Mouse (Mus musculus) lung, embryonic 14.5 days (tissue): ENCODE measurements around the gene Clcn2. TPM values are rescaled to one million over a fixed set of nuclear protein-coding genes. Genes with fewer than 3 reads are reported as not detected.
"Not testable (repeated sequence)": the region's sequence is repeated elsewhere in the genome, so short reads cannot be mapped to it uniquely, and the experiment has no call there.

ENCODE experiments used
- ATAC-seq: fragments of 200-750 bp; cut with Nextera tagmentation; 2 replicates; pipeline ENCODE4 v1.8.0; 2017; ENCODE audit warnings: mild to moderate bottlenecking, moderate TSS enrichment, moderate library complexity; ENCODE audit not compliant: insufficient read depth
- DNase-seq: peaks from one replicate; pipeline ENCODE4 v3.0.0-alpha.2; 2015
- H3K27ac ChIP-seq: fragments of 300-500 bp; sonication (generic); 2 replicates; pipeline ENCODE4 v1.5.1; 2014; ENCODE audit warnings: low read depth, mild to moderate bottlenecking, moderate library complexity
- H3K27me3 ChIP-seq: fragments of 300-500 bp; sonication (generic); 2 replicates; pipeline ENCODE4 v1.6.1; 2014; ENCODE audit warnings: low read length, control low read depth; ENCODE audit not compliant: insufficient read depth
- H3K36me3 ChIP-seq: fragments of 300-500 bp; sonication (generic); 2 replicates; pipeline ENCODE4 v1.6.1; 2014; ENCODE audit warnings: control low read depth; ENCODE audit not compliant: insufficient read depth
- H3K4me1 ChIP-seq: fragments of 300-500 bp; sonication (generic); 2 replicates; pipeline ENCODE4 v1.6.1; 2014; ENCODE audit warnings: antibody characterized with exemption, control low read depth; ENCODE audit not compliant: insufficient read depth
- H3K4me2 ChIP-seq: fragments of 300-500 bp; sonication (generic); 2 replicates; pipeline ENCODE4 v1.6.1; 2014; ENCODE audit warnings: mild to moderate bottlenecking
- H3K4me3 ChIP-seq: fragments of 300-500 bp; sonication (generic); 2 replicates; pipeline ENCODE4 v1.5.1; 2014; ENCODE audit warnings: low read depth, low read length
- H3K9ac ChIP-seq: fragments of 300-500 bp; sonication (generic); 2 replicates; pipeline ENCODE4 v1.6.1; 2014
- H3K9me3 ChIP-seq: fragments of 300-500 bp; sonication (generic); 2 replicates; pipeline ENCODE4 v1.6.1; 2016; ENCODE audit warnings: low read depth, low read length, control low read depth
- CTCF ChIP-seq: IDR thresholded peaks from 2 replicates; pipeline ENCODE4 v1.5.1; 2016; ENCODE audit warnings: antibody characterized with exemption, low read depth
- WGBS: fragments of 180-500 bp; shearing (Covaris S2); extraction: QIAGEN DNeasy Blood & Tissue Kit; methylation state at CpG from one replicate; pipeline ENCODE4 v1.1.7; 2014; 5-methylcytosine and 5-hydroxymethylcytosine counted together
- polyA plus RNA-seq: library from polyadenylated mRNA; unstranded; fragments of >200 nt; fragmentation: Nextera tagmentation; extraction: Ambion mirVana; gene quantifications from 2 replicates; pipeline ENCODE4 v1.2.1, GENCODE M21; 2014

The Clcn2 gene
- polyA plus RNA-seq, 1 experiment from 2014 or later: 10.1 TPM

DNA sequence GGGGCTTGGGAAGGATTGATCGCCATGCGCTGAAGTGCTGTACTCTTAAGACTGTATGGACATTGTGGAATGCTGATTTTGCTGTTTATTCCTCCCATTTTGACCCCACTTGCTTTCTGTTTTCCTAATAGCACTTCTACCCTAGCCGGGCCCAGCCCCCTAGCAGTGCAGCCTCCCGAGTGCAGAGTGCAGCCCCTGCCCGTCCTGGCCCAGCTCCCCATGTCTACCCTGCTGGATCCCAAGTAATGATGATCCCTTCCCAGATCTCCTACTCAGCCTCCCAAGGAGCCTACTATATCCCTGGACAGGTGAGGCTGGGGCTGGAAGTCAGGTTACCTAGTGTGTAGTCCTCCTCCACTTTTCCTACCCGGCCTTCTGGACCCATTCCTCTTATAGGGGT, 42.3 kb downstream of the Clcn2 start:
- no peak for ATAC-seq
- Histone ChIP-seq H3K9ac (no peak overlapping the region), H3K27ac (no peak overlapping the region), H3K27me3 (no peaks in the 10 kb centered on the region), H3K4me1 (peaks cover 3% of the 10 kb centered on the region; the same call in 1 of the 2 replicates), H3K9me3 (no peaks in the 10 kb centered on the region), H3K4me2 (peak overlapping the region; percentile 99), H3K4me3 (no peak overlapping the region), H3K36me3 (peaks cover 57% of the 10 kb centered on the region)
- DNase-seq: no peak
- TF ChIP-seq CTCF: no peak
- 90% methylated on average over 6 of the region's 6 CpGs for WGBS

DNA sequence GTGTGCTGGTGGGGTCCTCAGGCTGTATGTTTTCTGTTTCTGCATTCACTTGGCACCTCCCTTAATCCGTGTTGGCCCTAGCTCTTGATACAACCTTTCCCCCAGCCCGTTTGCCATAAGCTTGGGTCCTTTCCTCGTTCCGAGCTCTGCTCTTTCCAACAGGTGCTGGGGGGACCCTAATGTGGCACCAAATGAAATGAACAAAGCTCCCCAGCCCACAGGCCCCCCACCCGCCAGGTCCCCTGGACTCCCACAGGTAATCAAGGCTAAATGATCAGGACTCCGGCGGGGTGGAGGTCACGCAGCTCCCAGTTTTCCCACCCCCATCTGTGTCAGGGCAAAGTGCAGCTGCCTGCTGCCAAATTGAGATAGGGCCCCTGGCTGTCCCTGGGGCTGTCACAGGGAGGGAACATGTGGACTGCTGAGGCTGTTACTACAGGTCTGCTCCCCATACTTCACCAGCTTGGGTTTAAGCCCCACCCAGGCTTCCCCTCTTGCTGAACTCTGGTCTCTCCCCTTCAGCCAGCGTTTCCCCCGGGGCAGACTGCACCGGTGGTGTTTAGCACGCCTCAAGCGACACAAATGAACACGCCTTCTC, 43.7 kb downstream of the Clcn2 start:
- ATAC-seq (no peak), DNase-seq (peak; percentile 14)
- H3K4me1 ChIP-seq: peaks cover 3% of the 10 kb centered on the region; the same call in 1 of the 2 replicates
- peaks cover 43% of the 10 kb centered on the region for H3K36me3 ChIP-seq
- H3K9me3 ChIP-seq: no peaks in the 10 kb centered on the region
- no peaks in the 10 kb centered on the region for H3K27me3 ChIP-seq
- 5% methylated on average over 14 of the region's 14 CpGs for WGBS
- peak overlapping the region; percentile 94 for H3K27ac ChIP-seq
- TF ChIP-seq CTCF: no peak
- H3K9ac ChIP-seq: peak overlapping the region; percentile 94
- peak overlapping the region; percentile 99 for H3K4me2 ChIP-seq
- H3K4me3 ChIP-seq: peak overlapping the region; percentile 93

DNA sequence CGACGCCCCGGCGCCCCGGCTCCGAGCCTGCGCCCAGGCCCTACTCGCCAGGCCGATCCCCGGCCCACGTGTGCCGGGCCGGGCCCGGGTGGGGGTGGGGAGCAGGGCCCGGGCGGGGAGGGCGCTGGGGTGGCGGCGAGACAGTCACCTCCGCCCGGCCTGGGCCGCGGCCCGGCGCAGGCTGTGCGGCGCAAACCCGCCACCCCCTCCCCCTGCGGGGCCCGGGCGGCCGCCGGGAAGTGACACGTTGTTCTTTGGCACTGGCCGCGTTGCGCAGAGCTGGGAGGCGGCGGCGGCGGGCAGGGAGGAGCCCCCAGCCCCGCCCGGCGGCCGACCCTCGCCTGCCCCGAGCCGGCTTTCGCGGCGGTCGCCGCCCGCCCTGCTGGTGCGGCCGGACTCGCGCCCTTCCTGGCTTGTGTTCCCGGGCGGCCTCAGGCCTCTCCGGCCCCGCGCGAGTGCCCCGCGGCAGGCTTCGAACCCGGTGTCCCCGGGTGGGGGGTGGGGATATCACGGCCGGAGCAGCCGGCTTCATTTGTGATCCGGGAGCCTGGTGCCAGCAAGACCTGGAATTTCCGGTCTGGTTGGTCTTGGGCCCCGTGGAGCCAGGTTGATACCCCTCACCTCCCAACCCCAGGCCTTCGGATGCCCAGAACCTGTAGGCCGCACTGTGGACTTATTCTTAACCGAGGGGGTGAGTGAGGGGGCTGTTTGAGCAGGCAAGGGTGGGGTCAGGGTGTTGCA, 44.4 kb downstream of the Clcn2 start:
- TF ChIP-seq CTCF: no peak
- no peaks in the 10 kb centered on the region for H3K27me3 ChIP-seq
- peak; percentile 76 for DNase-seq
- peak overlapping the region; percentile 94 for H3K27ac ChIP-seq
- H3K36me3 ChIP-seq: peaks cover 36% of the 10 kb centered on the region
- ATAC-seq: peak; percentile 80
- H3K9ac ChIP-seq: peak overlapping the region; percentile 94
- H3K4me3 ChIP-seq: peak overlapping the region; percentile 93
- no peaks in the 10 kb centered on the region for H3K9me3 ChIP-seq
- peaks cover 3% of the 10 kb centered on the region; the same call in 1 of the 2 replicates for H3K4me1 ChIP-seq
- 1% methylated on average over 52 of the region's 78 CpGs for WGBS
- peak overlapping the region; percentile 99 for H3K4me2 ChIP-seq

DNA sequence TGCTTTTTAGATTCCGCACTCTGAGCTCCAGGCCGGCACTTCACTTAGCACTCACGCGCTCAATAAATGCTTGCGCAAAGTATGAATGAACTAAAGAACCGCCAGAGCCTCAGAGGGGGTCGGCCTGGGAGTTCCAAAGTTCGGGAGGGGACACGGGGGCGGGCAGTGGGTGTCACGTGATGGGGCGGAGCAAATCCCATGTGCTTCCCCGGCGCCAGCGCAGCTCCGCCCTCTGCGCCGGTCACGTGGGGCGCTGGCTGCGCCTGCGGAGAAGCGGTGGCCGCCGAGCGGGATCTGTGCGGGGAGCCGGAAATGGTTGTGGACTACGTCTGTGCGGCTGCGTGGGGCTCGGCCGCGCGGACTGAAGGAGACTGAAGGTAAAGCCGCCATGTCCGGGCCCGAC, 45.0 kb downstream of the Clcn2 start:
- Histone ChIP-seq H3K27ac (peak overlapping the region; percentile 94), H3K9me3 (no peaks in the 10 kb centered on the region), H3K4me1 (peaks cover 3% of the 10 kb centered on the region; the same call in 1 of the 2 replicates), H3K9ac (peak overlapping the region; percentile 94), H3K27me3 (no peaks in the 10 kb centered on the region), H3K4me3 (peak overlapping the region; percentile 93), H3K36me3 (peaks cover 30% of the 10 kb centered on the region), H3K4me2 (peak overlapping the region; percentile 99)
- peak; percentile 98 for DNase-seq
- no peak for TF ChIP-seq CTCF
- 0% methylated on average over 29 of the region's 38 CpGs for WGBS
- ATAC-seq: peak; percentile 94

DNA sequence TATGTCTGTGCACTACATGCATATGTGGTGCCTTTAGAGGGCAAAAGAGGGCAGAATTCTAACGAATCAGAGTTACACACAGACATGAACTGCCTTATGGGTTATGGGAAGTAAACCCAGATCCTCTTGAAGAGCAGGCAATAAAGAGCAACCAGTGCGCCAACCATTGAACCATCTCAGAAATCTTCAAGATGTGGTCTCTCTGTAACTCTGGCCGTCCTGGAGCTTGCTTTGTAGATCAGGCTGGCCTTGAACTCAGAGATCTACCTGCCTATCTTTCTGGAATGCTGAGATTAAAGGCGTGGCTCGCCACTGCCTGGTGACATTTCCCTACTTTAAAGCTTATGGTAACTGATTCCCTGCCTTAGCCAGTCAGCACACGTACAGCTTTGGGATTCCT, 45.7 kb downstream of the Clcn2 start:
- peak overlapping the region; percentile 30; the same call in 1 of the 2 replicates for H3K27ac ChIP-seq
- H3K27me3 ChIP-seq: no peaks in the 10 kb centered on the region
- H3K9ac ChIP-seq: no peak overlapping the region
- peak; percentile 5 for DNase-seq
- peaks cover 3% of the 10 kb centered on the region; the same call in 1 of the 2 replicates for H3K4me1 ChIP-seq
- ATAC-seq: no peak
- peak overlapping the region; percentile 99 for H3K4me2 ChIP-seq
- no peak for TF ChIP-seq CTCF
- 20% methylated on average over 6 of the region's 6 CpGs for WGBS
- H3K9me3 ChIP-seq: no peaks in the 10 kb centered on the region
- peak overlapping the region; percentile 93 for H3K4me3 ChIP-seq
- peaks cover 24% of the 10 kb centered on the region for H3K36me3 ChIP-seq

DNA sequence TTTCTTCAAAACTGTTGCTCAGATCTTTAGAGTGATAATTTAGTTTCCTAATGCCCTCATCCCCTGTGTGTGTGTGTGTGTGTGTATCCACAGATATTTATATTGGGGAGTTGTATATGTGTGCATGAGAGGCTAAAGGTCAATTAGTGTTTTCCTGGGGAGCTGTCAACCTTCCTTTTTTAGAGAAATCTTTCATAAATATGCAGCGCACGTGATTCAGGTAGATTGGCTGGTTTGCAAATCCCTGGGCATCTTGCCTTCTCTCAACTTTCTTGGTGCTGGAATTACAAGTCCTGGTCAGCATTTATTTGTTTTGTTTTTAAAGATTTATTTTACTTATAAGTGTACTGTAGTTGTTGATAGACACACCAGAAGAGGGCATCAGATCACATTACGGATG, 47.3 kb downstream of the Clcn2 start:
- ATAC-seq: no peak
- no peak for DNase-seq
- H3K36me3 ChIP-seq: peaks cover 8% of the 10 kb centered on the region
- no peak overlapping the region for H3K27ac ChIP-seq
- no peak for TF ChIP-seq CTCF
- H3K9ac ChIP-seq: no peak overlapping the region
- WGBS: 74% methylated on average over 3 of the region's 3 CpGs
- H3K4me3 ChIP-seq: no peak overlapping the region
- peaks cover 3% of the 10 kb centered on the region; the same call in 1 of the 2 replicates for H3K4me1 ChIP-seq
- no peaks in the 10 kb centered on the region for H3K9me3 ChIP-seq
- no peaks in the 10 kb centered on the region for H3K27me3 ChIP-seq
- no peak overlapping the region for H3K4me2 ChIP-seq

DNA sequence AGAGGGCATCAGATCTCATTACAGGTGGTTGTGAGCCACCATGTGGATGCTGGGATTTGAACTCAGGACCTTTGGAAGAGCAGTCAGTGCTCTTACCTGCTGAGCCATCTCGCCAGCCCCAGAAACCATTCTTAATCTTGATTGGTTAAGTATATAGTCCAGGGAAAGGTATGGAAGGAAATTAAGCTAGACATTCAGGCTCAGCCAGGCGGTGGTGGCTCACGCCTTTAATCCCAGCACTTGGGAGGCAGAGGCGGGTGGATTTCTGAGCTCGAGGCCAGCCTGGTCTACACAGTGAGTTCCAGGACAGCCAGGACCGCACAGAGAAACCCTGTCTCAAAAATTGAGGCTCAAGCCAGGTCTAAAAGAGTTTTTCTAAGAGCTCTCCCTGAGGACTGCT, 49.5 kb downstream of the Clcn2 start, which contains the start of gene Eif4g1:
TSS of gene Eif4g1 (plus strand) at position 301 of the 400 bp plus-strand sequence.
- ATAC-seq, H3K4me1 ChIP-seq, H3K9me3 ChIP-seq, H3K9ac ChIP-seq, H3K4me2 ChIP-seq, H3K4me3 ChIP-seq, H3K27me3 ChIP-seq, DNase-seq, H3K27ac ChIP-seq: not testable (repeated sequence)
- 90% methylated on average over 4 of the region's 6 CpGs for WGBS
- peaks cover 12% of the 10 kb centered on the region; the same call in 1 of the 2 replicates for H3K36me3 ChIP-seq
